Mouse (Mus musculus) A20 (cell line): Measurements from ENCODE around the gene Agbl5.

Source experiments
- DNase-seq: peaks from one replicate; pipeline ENCODE4 v3.0.0-alpha.2; 2011; ENCODE audit warnings: low read depth, low spot score

The Agbl5 gene

GRCm38 (mm10) chr5:30950922-30951321 is 62.4 kb downstream of the Agbl5 start:
- no peak for DNase-seq

GRCm38 (mm10) chr5:30951706-30952105 is 63.2 kb downstream of the Agbl5 start:
- no peak for DNase-seq

- DNase-seq = no peak
Observed at GRCm38 (mm10) chr5:30952551-30952950, 64.1 kb downstream of the Agbl5 start.

- DNase-seq = no peak
Observed at GRCm38 (mm10) chr5:30954065-30954464, 65.6 kb downstream of the Agbl5 start.

DNA sequence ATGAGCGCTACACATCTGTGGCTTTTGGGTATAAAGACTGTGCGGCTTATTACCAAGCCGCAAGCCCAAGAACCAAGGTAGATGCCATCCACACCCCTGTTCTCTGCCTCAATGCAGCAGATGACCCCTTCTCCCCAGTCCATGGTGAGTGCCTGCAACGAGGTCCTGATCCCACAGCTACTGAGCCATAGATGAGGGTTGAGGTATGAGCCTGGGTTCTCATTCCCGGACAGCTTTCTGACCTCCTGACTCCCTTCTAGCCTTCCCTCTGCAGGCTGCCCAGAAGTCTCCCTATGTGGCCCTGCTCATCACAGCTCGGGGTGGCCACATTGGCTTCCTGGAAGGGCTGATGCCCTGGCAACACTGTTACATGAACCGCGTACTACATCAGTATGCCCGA is 66.1 kb downstream of the Agbl5 start:
- no peak for DNase-seq

- DNase-seq = no peak
Observed at GRCm38 (mm10) chr5:30955751-30956150, 67.3 kb downstream of the Agbl5 start.
